Mouse (Mus musculus) cortical plate, adult 2 months (tissue): ENCODE results near the gene Kcnrg. TPM values are rescaled to one million over a fixed set of nuclear protein-coding genes. Genes with fewer than 3 reads are reported as not detected.
"Not testable (repeated sequence)": the region's sequence is repeated elsewhere in the genome, so short reads cannot be mapped to it uniquely, and the experiment has no call there.

ENCODE experiments used
- H3K27ac ChIP-seq: fragments of 200-500 bp; 2 replicates; pipeline ENCODE4 v1.5.1; 2012; ENCODE audit warnings: low read length, control low read depth, inconsistent platforms; ENCODE audit not compliant: insufficient read depth
- H3K4me1 ChIP-seq: fragments of 200-500 bp; 2 replicates; pipeline ENCODE4 v1.6.1; 2011; ENCODE audit warnings: low read length; ENCODE audit not compliant: control insufficient read depth, insufficient read depth
- H3K4me3 ChIP-seq: fragments of 200-500 bp; 2 replicates; pipeline ENCODE4 v1.5.1; 2011; ENCODE audit warnings: mild to moderate bottlenecking, low read length, control low read depth; ENCODE audit not compliant: insufficient read depth
- CTCF ChIP-seq: fragments of 200-500 bp; IDR thresholded peaks from 2 replicates; pipeline ENCODE4 v1.5.1; 2011; ENCODE audit warnings: mild to moderate bottlenecking, control low read depth, low read length; ENCODE audit not compliant: insufficient read depth; ENCODE audit errors: extremely low read depth
- POLR2A ChIP-seq: fragments of 200-500 bp; IDR thresholded peaks from 2 replicates; pipeline ENCODE4 v1.6.1; 2011; ENCODE audit warnings: mild to moderate bottlenecking, low read length, control low read depth; ENCODE audit not compliant: insufficient read depth; ENCODE audit errors: extremely low read depth
- polyA plus RNA-seq: library from polyadenylated mRNA; depleted of rRNA; stranded (reverse); fragments of >200 nt; gene quantifications from 2 replicates; pipeline ENCODE4 v1.2.3, GENCODE M21; 2012; rRNA removed

Kcnrg gene
- polyA plus RNA-seq: 0.48 and 0.49 TPM in 2 replicates

DNA sequence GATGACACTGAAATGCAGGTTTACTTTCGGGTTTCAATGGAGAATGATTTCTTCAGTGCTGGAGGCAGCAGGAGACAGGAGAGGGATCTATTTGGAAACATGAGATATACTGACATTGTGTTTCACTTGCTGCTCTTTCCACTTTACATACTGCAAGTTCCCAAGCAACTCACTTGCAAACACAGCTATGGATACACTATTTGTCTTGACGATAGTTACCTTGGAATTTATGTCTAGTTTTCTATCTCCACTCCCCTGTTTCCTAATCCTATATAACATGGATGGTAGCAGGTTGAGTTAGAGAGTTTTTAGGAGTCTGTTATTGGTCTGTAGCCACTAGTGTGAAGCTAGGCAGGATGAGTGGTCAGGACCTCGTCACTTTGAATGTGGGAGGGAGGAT, at the start of gene Kcnrg:
TSS of gene Kcnrg (plus strand) at position 301 of the 400 bp plus-strand sequence.
- TF ChIP-seq POLR2A: no peak
- no peak for TF ChIP-seq CTCF
- H3K4me3 ChIP-seq: no peak within 1 kb of the TSS
- H3K4me1 ChIP-seq: 0 out of 2 replicates have a peak, but pooled peaks cover 1% of the 10 kb centered on the region
- H3K27ac ChIP-seq: no peak within 1 kb of the TSS

DNA sequence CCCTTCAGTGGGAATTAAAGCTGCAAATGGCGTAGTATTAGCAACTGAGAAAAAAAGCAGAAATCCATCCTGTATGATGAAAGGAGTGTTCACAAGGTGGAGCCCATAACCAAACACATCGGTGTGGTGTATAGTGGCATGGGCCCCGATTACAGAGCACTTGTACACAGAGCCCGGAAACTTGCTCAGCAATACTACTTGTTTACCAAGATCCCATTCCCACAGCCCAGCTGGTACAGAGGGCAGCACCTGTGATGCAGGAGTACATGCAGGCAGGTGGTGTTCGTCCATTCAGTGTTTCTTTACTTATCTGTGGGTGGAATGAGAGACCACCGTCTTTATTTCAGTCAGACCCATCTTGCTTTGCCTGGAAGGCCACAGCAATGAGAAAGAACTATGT, 48.4 kb upstream of the Kcnrg start:
- Histone ChIP-seq H3K4me1 (no peaks in the 10 kb centered on the region), H3K4me3 (no peak overlapping the region), H3K27ac (no peak overlapping the region)
- no peak for TF ChIP-seq POLR2A
- TF ChIP-seq CTCF: no peak

DNA sequence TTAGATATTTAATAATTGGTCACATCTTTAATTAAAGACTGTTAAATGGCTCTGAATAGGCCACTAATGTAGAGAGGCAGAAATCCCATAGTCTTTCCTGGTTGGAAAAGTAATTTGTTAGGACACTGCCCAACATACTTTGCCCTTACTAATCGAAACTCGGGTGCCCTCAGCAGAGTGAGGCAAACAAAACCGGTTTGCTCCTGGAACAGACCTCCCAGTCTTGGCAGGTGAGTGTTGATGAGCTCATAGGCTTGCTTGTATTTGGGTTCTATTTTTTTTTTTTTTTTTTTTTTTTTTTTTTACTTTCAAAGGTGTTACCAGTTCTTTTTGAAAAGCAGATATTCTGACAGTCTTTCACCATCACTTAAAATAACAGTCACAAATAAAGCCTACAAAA, 47.4 kb upstream of the Kcnrg start:
- no peak overlapping the region for H3K27ac ChIP-seq
- no peaks in the 10 kb centered on the region for H3K4me1 ChIP-seq
- TF ChIP-seq POLR2A: no peak
- no peak for TF ChIP-seq CTCF

DNA sequence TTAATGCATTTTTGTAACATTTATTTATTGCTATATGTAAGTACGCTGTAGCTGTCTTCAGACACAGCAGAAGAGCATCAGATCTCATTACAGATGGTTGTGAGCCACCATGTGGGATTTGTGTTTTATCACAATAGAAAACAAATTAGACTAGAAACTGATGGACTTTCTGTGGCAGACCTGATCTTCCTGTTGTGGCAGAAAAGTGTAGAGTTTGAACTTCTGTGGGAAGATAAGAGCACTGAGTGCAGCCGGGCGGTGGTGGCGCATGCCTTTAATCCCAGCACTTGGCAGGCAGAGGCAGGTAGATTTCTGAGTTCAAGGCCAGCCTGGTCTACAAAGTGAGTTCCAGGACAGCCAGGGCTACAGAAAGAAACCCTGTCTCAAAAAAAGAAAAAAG, 41.0 kb upstream of the Kcnrg start:
- H3K4me1 ChIP-seq, H3K27ac ChIP-seq: not testable (repeated sequence)

More for the DNA sequence above, 47.4 kb upstream of the Kcnrg start:
- H3K4me3 ChIP-seq: no peak overlapping the region

DNA sequence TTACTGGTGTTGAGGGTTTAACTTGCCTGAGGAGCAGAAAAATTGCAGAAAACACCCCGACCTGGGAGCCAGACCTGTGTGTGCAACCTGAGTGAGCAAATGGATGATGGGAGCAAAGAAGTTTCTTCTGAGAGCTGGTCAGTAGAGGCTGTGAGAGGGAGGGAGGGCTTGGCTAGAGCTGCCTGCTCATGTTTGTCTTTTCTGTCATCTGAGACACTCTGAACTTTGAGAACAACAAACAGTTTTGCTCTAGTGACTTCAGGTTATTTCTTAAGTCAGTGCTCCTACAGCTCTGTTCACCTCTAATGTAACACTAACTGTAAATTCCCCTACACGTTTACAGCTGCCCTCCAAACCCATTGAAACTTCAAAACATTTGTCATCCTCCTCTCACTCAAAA, 37.9 kb upstream of the Kcnrg start:
- H3K4me3 ChIP-seq: no peak overlapping the region
- no peak overlapping the region for H3K27ac ChIP-seq
- TF ChIP-seq POLR2A: no peak
- TF ChIP-seq CTCF: no peak
- no peaks in the 10 kb centered on the region for H3K4me1 ChIP-seq

More for the DNA sequence above, 41.0 kb upstream of the Kcnrg start:
- H3K4me3 ChIP-seq: not testable (repeated sequence)

DNA sequence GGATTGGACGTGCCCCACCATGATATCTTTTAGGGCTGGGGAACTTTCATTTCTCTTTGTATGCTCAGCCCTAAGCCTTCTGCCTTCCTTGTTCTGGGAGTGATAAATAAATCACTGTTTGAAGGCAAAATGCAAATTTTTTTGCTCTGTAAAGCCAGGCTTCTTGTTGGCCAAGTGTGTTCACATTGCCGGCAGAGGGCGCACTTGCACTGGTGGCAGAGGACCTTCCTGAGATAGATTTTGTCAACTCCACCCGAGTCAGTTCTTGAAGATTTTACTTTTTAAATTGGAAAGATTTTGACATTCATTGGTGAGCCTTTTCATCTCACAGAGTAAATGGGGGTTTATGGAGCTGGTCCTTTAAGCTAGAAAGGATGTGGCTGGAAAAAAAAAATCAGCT, 35.9 kb upstream of the Kcnrg start:
- Histone ChIP-seq H3K27ac (no peak overlapping the region), H3K4me3 (no peak overlapping the region), H3K4me1 (no peaks in the 10 kb centered on the region)
- TF ChIP-seq POLR2A (no peak), CTCF (peak; percentile 88)

DNA sequence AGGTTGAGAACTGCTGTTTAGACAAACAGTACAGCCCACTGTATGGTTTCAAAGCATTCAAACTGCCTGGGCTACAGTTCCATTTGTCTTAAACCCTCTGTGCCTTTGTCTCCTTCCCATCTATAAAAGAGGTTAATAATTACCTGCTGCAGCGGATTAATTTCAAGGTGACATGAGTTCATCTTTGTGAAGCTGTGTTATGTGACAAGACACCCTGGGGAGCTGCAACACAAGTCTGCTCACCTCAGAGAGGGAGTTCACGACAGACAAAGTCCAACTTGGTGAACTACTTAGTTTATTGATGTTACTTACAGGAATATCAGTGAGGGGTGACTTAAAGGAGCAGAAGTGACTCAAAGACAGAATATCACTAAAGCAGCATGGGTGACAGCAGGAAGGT, 35.1 kb upstream of the Kcnrg start:
- TF ChIP-seq CTCF: no peak
- TF ChIP-seq POLR2A: no peak
- H3K4me3 ChIP-seq: no peak overlapping the region

DNA sequence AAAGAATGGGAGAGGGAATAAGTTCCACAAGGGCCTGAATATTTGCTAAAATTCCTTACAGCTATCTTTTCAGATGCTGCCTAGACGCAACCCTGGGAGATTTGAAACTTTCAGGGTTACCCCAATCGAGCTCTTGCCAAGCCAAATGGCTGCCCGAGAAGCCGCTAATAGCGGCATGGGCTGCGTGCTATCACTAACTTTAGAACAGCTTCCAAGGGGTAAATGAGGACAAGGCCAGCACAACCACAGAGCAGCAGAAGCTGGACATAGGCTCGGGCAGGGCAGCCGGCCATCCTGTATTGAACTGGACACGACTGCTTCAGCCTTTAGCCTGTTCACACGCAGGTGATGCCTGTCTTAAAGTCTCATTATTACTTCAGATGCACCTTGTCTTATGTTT, 32.2 kb upstream of the Kcnrg start:
- no peak overlapping the region for H3K4me3 ChIP-seq
- no peak for TF ChIP-seq POLR2A
- TF ChIP-seq CTCF: no peak
- H3K27ac ChIP-seq: no peak overlapping the region
- H3K4me1 ChIP-seq: no peaks in the 10 kb centered on the region

More for the DNA sequence above, 35.1 kb upstream of the Kcnrg start:
- H3K27ac ChIP-seq: no peak overlapping the region
- H3K4me1 ChIP-seq: no peaks in the 10 kb centered on the region

DNA sequence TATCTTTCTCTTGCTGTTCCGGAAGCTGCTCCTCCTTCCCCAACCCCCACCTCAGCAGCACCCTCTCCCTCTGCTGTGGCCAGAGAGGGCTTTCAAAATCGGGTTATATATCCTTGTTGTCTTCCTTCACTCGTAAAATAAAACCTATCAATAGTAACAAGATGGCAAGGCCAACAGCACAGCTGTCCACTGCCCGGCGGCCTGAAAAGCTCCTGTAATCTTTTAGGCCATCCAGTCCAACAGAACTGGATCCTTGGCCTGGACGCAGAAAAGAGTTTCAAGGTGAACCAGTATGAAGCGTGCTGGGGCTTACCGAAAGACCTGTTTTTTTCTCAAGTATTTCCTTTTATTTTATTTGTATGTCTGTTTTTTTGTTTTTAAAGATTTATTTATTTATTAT, 31.3 kb upstream of the Kcnrg start:
- H3K4me3 ChIP-seq: no peak overlapping the region
- no peaks in the 10 kb centered on the region for H3K4me1 ChIP-seq
- H3K27ac ChIP-seq: no peak overlapping the region
- TF ChIP-seq CTCF (no peak), POLR2A (no peak)

DNA sequence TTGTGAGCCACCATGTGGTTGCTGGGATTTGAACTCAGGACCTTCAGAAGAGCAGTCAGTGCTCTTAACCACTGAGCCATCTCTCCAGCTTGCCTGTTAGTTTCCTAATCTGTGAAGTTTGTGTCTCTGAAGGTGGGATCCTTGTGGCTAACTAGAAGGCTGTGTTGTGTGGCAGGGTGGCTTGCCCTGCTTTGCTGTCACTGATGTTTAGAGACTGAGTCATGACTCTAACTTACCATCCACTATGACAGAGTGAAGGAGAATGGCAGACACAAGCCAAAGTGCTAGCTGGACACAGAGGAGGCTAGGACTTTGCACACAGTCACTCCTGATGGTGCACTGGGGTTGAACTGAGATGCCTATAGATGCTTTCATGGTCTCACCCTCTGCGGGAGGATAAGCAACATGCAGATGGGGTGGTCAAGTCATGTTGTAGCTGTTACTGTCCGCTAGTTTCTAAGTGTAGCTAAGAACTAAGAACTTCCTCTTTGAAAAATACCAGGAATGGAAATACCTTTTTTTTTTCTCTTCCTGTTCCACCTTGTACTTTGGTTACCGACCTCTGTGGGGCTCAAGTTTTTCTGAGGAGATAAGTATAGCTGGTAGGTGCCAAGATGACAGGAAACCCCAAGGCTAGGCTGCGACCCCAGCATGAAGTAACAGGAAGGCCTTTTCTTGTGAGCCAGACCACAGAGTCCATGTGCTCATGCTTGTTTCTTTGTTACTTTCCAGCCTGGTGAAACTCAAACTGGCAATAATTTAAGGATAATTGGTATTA, 17.8 kb upstream of the Kcnrg start:
- no peak overlapping the region for H3K27ac ChIP-seq
- no peak overlapping the region for H3K4me3 ChIP-seq
- TF ChIP-seq CTCF (no peak), POLR2A (no peak)
- no peaks in the 10 kb centered on the region for H3K4me1 ChIP-seq
